Mouse (Mus musculus): ENCODE measurements around the gene 4930486L24Rik.
"Not testable (repeated sequence)": the region's sequence is repeated elsewhere in the genome, so short reads cannot be mapped to it uniquely, and the experiment has no call there.

Gene 4930486L24Rik

GRCm38 (mm10) chr13:60864281-60864680, at the start of gene 4930486L24Rik:
Gene 4930486L24Rik (minus strand): TSS chr13:60864475.
- no peak for DNase-seq

GRCm38 (mm10) chr13:60904780-60905179, 40.5 kb upstream of the 4930486L24Rik start, which contains the start of gene Tpbpb:
Gene Tpbpb (minus strand): TSS chr13:60904880.
- not testable (repeated sequence) for DNase-seq

DNA sequence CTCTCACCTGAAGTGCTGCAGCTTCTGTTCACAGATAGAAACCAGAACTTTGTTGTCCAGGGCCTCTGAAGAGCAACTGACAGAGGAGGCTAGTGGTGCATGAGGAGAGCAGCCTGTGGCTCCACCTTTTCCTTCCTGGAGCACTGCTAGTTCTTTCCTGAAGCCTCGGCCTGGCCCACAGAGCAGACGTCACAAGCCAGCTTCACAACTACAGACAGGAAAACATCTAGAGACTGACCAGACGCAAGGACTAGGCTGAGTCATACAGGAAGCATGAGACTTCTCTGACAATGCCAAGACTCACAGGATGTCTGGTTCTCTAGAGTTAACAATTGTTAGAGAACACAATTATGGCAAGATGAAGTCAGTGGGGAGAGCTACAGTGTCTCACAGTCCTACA, 33.1 kb upstream of the 4930486L24Rik start, which contains the start of gene Ctla2b:
TSS of gene Ctla2b (minus strand) at position 120 of the 400 bp plus-strand sequence.
- DNase-seq, result no peak

GRCm38 (mm10) chr13:60896794-60897193, 32.5 kb upstream of the 4930486L24Rik start, which contains the start of gene Gm49392:
Gene Gm49392 (minus strand): TSS chr13:60896894.
- DNase-seq, result not testable (repeated sequence)

GRCm38 (mm10) chr13:60895406-60896160, 31.3 kb upstream of the 4930486L24Rik start:
- no peak for DNase-seq

DNA sequence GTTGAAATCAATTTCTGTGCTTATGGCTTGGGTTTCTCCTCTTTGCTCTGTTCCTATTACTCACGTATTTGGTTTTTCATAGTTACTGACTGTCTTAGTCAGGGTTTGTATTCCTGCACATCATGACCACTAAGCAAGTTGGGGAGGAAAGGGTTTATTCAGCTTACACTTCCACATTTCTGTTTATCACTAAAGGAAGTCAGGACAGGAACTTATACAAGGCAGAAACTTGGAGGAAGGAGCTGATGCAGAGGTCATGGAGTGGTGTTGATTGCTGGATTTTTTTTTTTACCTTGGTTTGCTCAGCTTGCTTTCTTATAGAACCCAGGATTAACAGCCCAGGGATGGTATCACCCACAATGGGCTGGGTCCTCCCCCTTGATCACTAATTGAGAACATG, 28.0 kb upstream of the 4930486L24Rik start:
- no peak for DNase-seq

- DNase-seq, result no peak
These were observed 15.8 kb downstream of the 4930486L24Rik start for GRCm38 (mm10) chr13:60848241-60849120.

- no peak for DNase-seq
These were observed 21.1 kb downstream of the 4930486L24Rik start for GRCm38 (mm10) chr13:60843153-60843552.

DNA sequence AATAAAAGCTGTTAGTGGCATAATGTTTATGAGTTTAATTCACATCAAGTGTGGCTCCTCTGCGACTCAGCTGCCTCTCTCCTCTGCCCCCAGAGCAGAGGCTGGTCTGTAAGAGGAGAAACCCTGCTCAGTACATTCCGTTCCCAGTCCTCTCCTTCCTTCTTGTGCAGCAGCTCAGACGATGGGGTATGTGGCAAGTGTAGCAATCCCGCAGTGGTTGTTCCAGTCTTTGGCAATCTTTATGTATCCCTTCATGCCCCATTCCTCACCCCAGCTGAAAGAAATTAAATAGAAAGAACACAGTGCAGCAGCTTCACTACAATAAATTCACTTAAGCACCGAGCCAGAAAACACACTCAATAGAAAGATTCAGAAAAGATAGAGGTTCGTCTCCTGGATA, 21.6 kb downstream of the 4930486L24Rik start:
- DNase-seq, result no peak

DNA sequence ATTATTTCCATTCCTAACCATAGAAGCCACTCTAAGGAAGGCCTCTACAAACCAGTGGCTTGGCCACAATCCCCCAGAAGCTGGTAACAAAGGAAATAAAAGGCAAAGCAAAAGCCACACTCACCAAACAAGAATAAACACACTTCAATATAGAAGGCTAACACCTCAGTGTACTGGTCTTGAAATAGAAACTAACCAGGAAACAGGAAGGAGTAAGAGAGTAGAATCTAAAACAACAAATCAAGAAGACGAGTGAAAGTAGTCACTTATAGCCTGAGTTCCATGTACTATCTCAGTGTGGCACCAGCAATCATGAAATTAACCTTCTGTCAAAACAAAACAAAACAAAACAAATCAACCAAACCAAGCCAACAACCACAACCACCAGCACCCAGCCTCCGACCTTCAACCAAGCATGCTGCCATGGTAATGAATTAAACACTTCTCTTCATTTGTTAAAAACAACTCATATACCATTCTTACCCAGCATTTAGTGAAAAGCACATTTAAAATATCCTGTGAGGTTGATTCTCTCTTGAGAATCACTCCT, 24.8 kb downstream of the 4930486L24Rik start:
- no peak for DNase-seq

DNA sequence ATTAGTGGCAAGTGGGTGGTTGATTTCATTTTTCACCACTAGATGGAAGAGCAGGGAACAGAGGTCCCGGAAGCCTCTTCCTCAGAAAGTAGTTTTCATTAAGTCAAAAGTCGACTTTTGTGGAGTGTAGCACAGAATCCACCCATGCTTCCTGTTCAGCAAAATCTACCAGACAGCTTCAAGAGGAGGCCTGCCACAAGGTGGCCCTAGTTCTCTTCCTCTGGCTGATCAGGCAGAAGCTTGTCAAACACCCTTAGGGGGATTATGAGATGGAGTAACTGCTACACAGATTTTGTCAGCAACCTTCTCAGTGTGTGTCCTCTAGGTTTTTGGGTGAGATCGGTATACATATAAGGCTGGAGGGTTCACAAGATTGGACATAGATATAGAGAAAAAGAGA, 38.2 kb downstream of the 4930486L24Rik start:
- no peak for DNase-seq

DNA sequence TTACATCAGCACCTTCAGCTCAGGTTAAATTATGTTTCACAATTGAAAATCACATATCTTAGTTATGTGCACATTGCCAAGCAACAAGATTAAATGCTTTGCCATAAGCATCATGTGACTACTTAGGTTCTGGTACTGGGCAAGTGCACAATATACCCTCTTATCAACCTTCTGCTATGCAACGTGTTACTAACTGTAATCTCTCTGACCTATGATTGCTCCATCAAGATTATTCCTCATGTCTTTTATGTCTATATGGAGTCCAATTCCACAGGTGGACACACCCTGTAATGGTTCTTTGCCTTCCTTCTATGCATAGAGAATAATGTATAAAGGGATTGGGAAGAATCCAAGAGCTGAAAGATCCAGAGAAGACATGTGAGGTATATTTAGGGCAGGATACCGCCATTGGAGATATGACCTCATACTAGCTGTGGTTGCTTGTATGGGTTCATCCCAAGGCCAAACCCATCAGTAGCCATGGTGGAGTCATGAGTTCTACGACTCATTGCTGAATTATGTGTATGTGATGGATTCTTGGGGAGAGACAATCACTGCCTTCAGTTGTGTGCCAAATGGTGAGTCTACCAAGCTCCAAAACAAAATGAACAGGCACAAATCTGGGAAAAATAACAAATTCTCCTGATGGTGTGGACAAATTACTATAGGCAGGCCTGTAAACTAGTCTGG, 43.6 kb downstream of the 4930486L24Rik start:
- DNase-seq, result no peak

GRCm38 (mm10) chr13:60819469-60819868, 44.8 kb downstream of the 4930486L24Rik start:
- no peak for DNase-seq

GRCm38 (mm10) chr13:60813722-60814121, 50.6 kb downstream of the 4930486L24Rik start:
- no peak for DNase-seq

- no peak for DNase-seq
These were observed 51.5 kb downstream of the 4930486L24Rik start for GRCm38 (mm10) chr13:60812768-60813167.

DNA sequence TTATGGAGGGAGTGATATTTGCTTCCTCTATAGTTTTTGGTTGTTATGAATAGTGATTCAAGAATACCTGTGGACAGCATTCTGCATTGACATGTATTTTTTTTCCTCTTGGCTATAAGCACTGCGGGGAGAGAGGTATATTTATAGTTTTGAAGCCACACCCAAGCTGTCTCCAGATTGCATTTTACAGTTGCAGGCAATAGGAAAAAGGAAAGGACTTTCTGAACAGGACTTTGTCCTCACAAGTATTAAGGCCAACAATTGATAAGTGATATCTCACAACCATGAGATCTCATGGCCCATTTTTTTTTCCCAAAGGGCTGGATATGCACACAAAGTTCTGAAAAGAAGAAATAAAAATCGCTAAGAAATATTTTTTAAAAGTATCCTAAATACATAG, 54.6 kb downstream of the 4930486L24Rik start:
- DNase-seq, result no peak

GRCm38 (mm10) chr13:60802749-60803148, 61.5 kb downstream of the 4930486L24Rik start, which contains the start of gene Ctsll3:
Gene Ctsll3 (minus strand): TSS chr13:60802849.
- no peak for DNase-seq
